Mouse (Mus musculus) stomach, embryonic 15.5 days (tissue): Measurements from ENCODE around the gene Pcx. TPM values are rescaled to one million over a fixed set of nuclear protein-coding genes. Genes with fewer than 3 reads are reported as not detected.

Experiments used
- ATAC-seq: fragments of 200-750 bp; cut with Nextera tagmentation; 2 replicates; pipeline ENCODE4 v1.8.0; 2017; ENCODE audit warnings: low read depth, moderate number of reproducible peaks, moderate TSS enrichment; ENCODE audit not compliant: insufficient read depth, low FRiP score
- H3K27ac ChIP-seq: fragments of 300-500 bp; sonication (generic); 2 replicates; pipeline ENCODE4 v1.5.1; 2015; ENCODE audit warnings: mild to moderate bottlenecking, inconsistent platforms
- H3K27me3 ChIP-seq: fragments of 300-500 bp; sonication (generic); replicated peaks from 2 replicates; pipeline ENCODE4 v1.6.1; 2015; ENCODE audit warnings: inconsistent platforms
- H3K36me3 ChIP-seq: fragments of 300-500 bp; sonication (generic); 2 replicates; pipeline ENCODE4 v1.6.1; 2015; ENCODE audit warnings: inconsistent platforms
- H3K4me1 ChIP-seq: fragments of 300-500 bp; sonication (generic); 2 replicates; pipeline ENCODE4 v1.6.1; 2015; ENCODE audit warnings: inconsistent platforms
- H3K4me2 ChIP-seq: fragments of 300-500 bp; sonication (generic); 2 replicates; pipeline ENCODE4 v1.6.1; 2015; ENCODE audit warnings: mild to moderate bottlenecking, inconsistent platforms
- H3K4me3 ChIP-seq: fragments of 300-500 bp; sonication (generic); replicated peaks from 2 replicates; pipeline ENCODE4 v1.5.1; 2015; ENCODE audit warnings: inconsistent platforms
- H3K9ac ChIP-seq: fragments of 300-500 bp; sonication (generic); 2 replicates; pipeline ENCODE4 v1.6.1; 2015; ENCODE audit warnings: inconsistent platforms
- H3K9me3 ChIP-seq: fragments of 300-500 bp; sonication (generic); 2 replicates; pipeline ENCODE4 v1.6.1; 2016; ENCODE audit warnings: inconsistent platforms
- WGBS: fragments of 180-500 bp; shearing (Covaris S2); methylation state at CpG from one replicate; pipeline ENCODE4 v1.1.7; 2015; 5-methylcytosine and 5-hydroxymethylcytosine counted together
- polyA plus RNA-seq: library from polyadenylated mRNA; unstranded; fragments of >200 nt; fragmentation: Nextera tagmentation; extraction: Ambion mirVana; gene quantifications from 2 replicates; pipeline ENCODE4 v1.2.1, GENCODE M21; 2015

Pcx gene
- polyA plus RNA-seq, 1 experiment from 2014 or later = 19.1 TPM

- Histone ChIP-seq H3K27ac (no peak overlapping the region), H3K36me3 (no peaks in the 10 kb centered on the region), H3K4me3 (no peak overlapping the region), H3K4me1 (peaks cover 11% of the 10 kb centered on the region; the same call in 1 of the 2 replicates), H3K9me3 (no peaks in the 10 kb centered on the region), H3K9ac (no peak overlapping the region), H3K4me2 (no peak overlapping the region), H3K27me3 (peaks cover 6% of the 10 kb centered on the region; the same call in 1 of the 2 replicates)
- WGBS = 42% methylated on average over 4 of the region's 4 CpGs
- ATAC-seq = no peak
Measured at GRCm38 (mm10) chr19:4481326-4481725, 28.9 kb upstream of the Pcx start.

GRCm38 (mm10) chr19:4482111-4482859 is 28.0 kb upstream of the Pcx start:
- 78% methylated on average over 3 of the region's 3 CpGs for WGBS

GRCm38 (mm10) chr19:4485006-4485405 is 25.3 kb upstream of the Pcx start:
- H3K27ac ChIP-seq = no peak overlapping the region
- H3K9me3 ChIP-seq = no peaks in the 10 kb centered on the region
- 22% methylated on average over 5 of the region's 5 CpGs for WGBS
- H3K4me3 ChIP-seq = no peak overlapping the region
- no peak for ATAC-seq
- no peak overlapping the region for H3K9ac ChIP-seq
- H3K4me2 ChIP-seq = no peak overlapping the region
- H3K36me3 ChIP-seq = no peaks in the 10 kb centered on the region
- no peaks in the 10 kb centered on the region for H3K27me3 ChIP-seq
- 0 out of 2 replicates have a peak, but pooled peaks cover 6% of the 10 kb centered on the region for H3K4me1 ChIP-seq

More at GRCm38 (mm10) chr19:4482111-4482859, 28.0 kb upstream of the Pcx start:
- no peaks in the 10 kb centered on the region for H3K9me3 ChIP-seq
- H3K36me3 ChIP-seq = no peaks in the 10 kb centered on the region
- H3K27ac ChIP-seq = no peak overlapping the region
- no peaks in the 10 kb centered on the region for H3K27me3 ChIP-seq
- peaks cover 1% of the 10 kb centered on the region; the same call in 1 of the 2 replicates for H3K4me1 ChIP-seq
- H3K4me2 ChIP-seq = no peak overlapping the region
- H3K9ac ChIP-seq = no peak overlapping the region
- ATAC-seq = no peak
- H3K4me3 ChIP-seq = no peak overlapping the region

GRCm38 (mm10) chr19:4487877-4488276 is 22.4 kb upstream of the Pcx start:
- Histone ChIP-seq H3K9ac (no peak overlapping the region), H3K36me3 (no peaks in the 10 kb centered on the region), H3K4me3 (no peak overlapping the region), H3K4me1 (0 out of 2 replicates have a peak, but pooled peaks cover 6% of the 10 kb centered on the region), H3K4me2 (no peak overlapping the region), H3K27ac (no peak overlapping the region), H3K9me3 (no peaks in the 10 kb centered on the region), H3K27me3 (no peaks in the 10 kb centered on the region)
- no peak for ATAC-seq
- 85% methylated on average over 2 of the region's 2 CpGs for WGBS

GRCm38 (mm10) chr19:4491080-4491695 is 19.1 kb upstream of the Pcx start:
- 57% methylated on average over 10 of the region's 10 CpGs for WGBS
- Histone ChIP-seq H3K4me3 (no peak overlapping the region), H3K27me3 (no peaks in the 10 kb centered on the region), H3K36me3 (no peaks in the 10 kb centered on the region), H3K4me1 (0 out of 2 replicates have a peak, but pooled peaks cover 6% of the 10 kb centered on the region), H3K27ac (no peak overlapping the region), H3K9me3 (no peaks in the 10 kb centered on the region), H3K9ac (no peak overlapping the region), H3K4me2 (no peak overlapping the region)
- no peak for ATAC-seq

- H3K27me3 ChIP-seq = no peaks in the 10 kb centered on the region
- H3K4me2 ChIP-seq = no peak overlapping the region
- H3K9me3 ChIP-seq = no peaks in the 10 kb centered on the region
- H3K9ac ChIP-seq = no peak overlapping the region
- peaks cover 12% of the 10 kb centered on the region; the same call in 1 of the 2 replicates for H3K4me1 ChIP-seq
- H3K36me3 ChIP-seq = no peaks in the 10 kb centered on the region
- 55% methylated on average over 9 of the region's 9 CpGs for WGBS
- no peak overlapping the region for H3K27ac ChIP-seq
- no peak overlapping the region for H3K4me3 ChIP-seq
- ATAC-seq = no peak
Measured at GRCm38 (mm10) chr19:4492526-4493296, 17.6 kb upstream of the Pcx start.

- no peak overlapping the region for H3K9ac ChIP-seq
- H3K27ac ChIP-seq = no peak overlapping the region
- H3K9me3 ChIP-seq = no peaks in the 10 kb centered on the region
- no peak for ATAC-seq
- H3K36me3 ChIP-seq = no peaks in the 10 kb centered on the region
- whole genome bisulfite sequencing = 70% methylated on average over 7 of the region's 7 CpGs
- H3K4me3 ChIP-seq = no peak overlapping the region
- no peak overlapping the region for H3K4me2 ChIP-seq
- no peaks in the 10 kb centered on the region for H3K27me3 ChIP-seq
- H3K4me1 ChIP-seq = peaks cover 12% of the 10 kb centered on the region; the same call in 1 of the 2 replicates
Measured at GRCm38 (mm10) chr19:4494707-4495106, 15.6 kb upstream of the Pcx start.

- no peak for ATAC-seq
- Histone ChIP-seq H3K9me3 (no peaks in the 10 kb centered on the region), H3K9ac (no peak overlapping the region), H3K27me3 (no peaks in the 10 kb centered on the region), H3K4me1 (peaks cover 12% of the 10 kb centered on the region; the same call in 1 of the 2 replicates), H3K4me2 (no peak overlapping the region), H3K27ac (no peak overlapping the region), H3K4me3 (no peak overlapping the region), H3K36me3 (no peaks in the 10 kb centered on the region)
- WGBS = 85% methylated on average over 5 of the region's 5 CpGs
Measured at GRCm38 (mm10) chr19:4495814-4496213, 14.5 kb upstream of the Pcx start.

GRCm38 (mm10) chr19:4496535-4497262 is 13.6 kb upstream of the Pcx start:
- 88% methylated on average over 3 of the region's 3 CpGs for WGBS
- no peak overlapping the region for H3K4me2 ChIP-seq
- no peaks in the 10 kb centered on the region for H3K36me3 ChIP-seq
- H3K4me3 ChIP-seq = no peak overlapping the region
- H3K9me3 ChIP-seq = no peaks in the 10 kb centered on the region
- H3K9ac ChIP-seq = no peak overlapping the region
- H3K27ac ChIP-seq = no peak overlapping the region
- H3K27me3 ChIP-seq = no peaks in the 10 kb centered on the region
- H3K4me1 ChIP-seq = peaks cover 12% of the 10 kb centered on the region; the same call in 1 of the 2 replicates
- peak; percentile 19; the same call in 1 of the 2 replicates for ATAC-seq

- H3K9me3 ChIP-seq = no peaks in the 10 kb centered on the region
- no peak overlapping the region for H3K9ac ChIP-seq
- no peak overlapping the region for H3K4me3 ChIP-seq
- no peak overlapping the region; the same call in 1 of the 2 replicates for H3K27ac ChIP-seq
- H3K27me3 ChIP-seq = no peaks in the 10 kb centered on the region
- 5% methylated on average over 4 of the region's 4 CpGs for WGBS
- H3K4me1 ChIP-seq = peaks cover 12% of the 10 kb centered on the region; the same call in 1 of the 2 replicates
- no peak overlapping the region for H3K4me2 ChIP-seq
- peak; percentile 37; the same call in 1 of the 2 replicates for ATAC-seq
- H3K36me3 ChIP-seq = no peaks in the 10 kb centered on the region
Measured at GRCm38 (mm10) chr19:4497263-4497973, 12.9 kb upstream of the Pcx start.
